Mouse (Mus musculus) myocyte (in vitro differentiated cells): ENCODE measurements around the gene Il6st.
"Not testable (repeated sequence)": the region's sequence is repeated elsewhere in the genome, so short reads cannot be mapped to it uniquely, and the experiment has no call there.

Experiments
- POLR2A ChIP-seq: IDR thresholded peaks from one replicate; pipeline ENCODE4 v1.6.1; 2011; ENCODE audit warnings: low read depth, mild to moderate bottlenecking, control low read depth, moderate library complexity; ENCODE audit not compliant: insufficient read length
- POLR2AphosphoS2 ChIP-seq: IDR thresholded peaks from one replicate; pipeline ENCODE4 v1.6.1; 2011; ENCODE audit warnings: low read depth, control low read depth; ENCODE audit not compliant: insufficient read length
- USF1 ChIP-seq: IDR thresholded peaks from one replicate; pipeline ENCODE4 v1.6.1; 2011; ENCODE audit warnings: low read depth, mild to moderate bottlenecking, control low read depth, moderate library complexity

GRCm38 (mm10) chr13:112427136-112427470, 36.8 kb upstream of the Il6st start:
- not testable (repeated sequence) for TF ChIP-seq POLR2A, POLR2AphosphoS2, USF1
